Mouse (Mus musculus) embryonic facial prominence, embryonic 11.5 days (tissue): Measurements from ENCODE around the gene Sis. TPM values are rescaled to one million over a fixed set of nuclear protein-coding genes. Genes with fewer than 3 reads are reported as not detected.

Source experiments
- ATAC-seq: fragments of 200-750 bp; cut with Nextera tagmentation; replicated peaks from 2 replicates; pipeline ENCODE4 v1.8.0; 2017; ENCODE audit warnings: low read depth; ENCODE audit not compliant: insufficient number of reproducible peaks, low FRiP score, low TSS enrichment
- DNase-seq: peaks from one replicate; pipeline ENCODE4 v3.0.0-alpha.2; 2015; ENCODE audit warnings: low spot score
- H3K27ac ChIP-seq: fragments of 300-500 bp; sonication (generic); replicated peaks from 2 replicates; pipeline ENCODE4 v1.5.1; 2014; ENCODE audit warnings: mild to moderate bottlenecking, low read depth, low read length, control low read depth
- H3K27me3 ChIP-seq: fragments of 300-500 bp; sonication (generic); 2 replicates; pipeline ENCODE4 v1.6.1; 2014; ENCODE audit warnings: mild to moderate bottlenecking, low read length, moderate library complexity, mixed read lengths; ENCODE audit not compliant: control insufficient read depth, insufficient read depth
- H3K36me3 ChIP-seq: fragments of 300-500 bp; sonication (generic); replicated peaks from 2 replicates; pipeline ENCODE4 v1.6.1; 2014; ENCODE audit warnings: low read depth, mild to moderate bottlenecking, low read length, moderate library complexity, mixed read lengths; ENCODE audit not compliant: control insufficient read depth, insufficient read depth
- H3K4me1 ChIP-seq: fragments of 300-500 bp; sonication (generic); 2 replicates; pipeline ENCODE4 v1.6.1; 2014; ENCODE audit warnings: low read length, mixed read lengths; ENCODE audit not compliant: control insufficient read depth, insufficient read depth
- H3K4me2 ChIP-seq: fragments of 300-500 bp; sonication (generic); 2 replicates; pipeline ENCODE4 v1.6.1; 2014; ENCODE audit warnings: low read depth, mild to moderate bottlenecking, control low read depth, low read length, moderate library complexity
- H3K4me3 ChIP-seq: fragments of 300-500 bp; sonication (generic); 2 replicates; pipeline ENCODE4 v1.5.1; 2014; ENCODE audit warnings: low read depth, low read length, control low read depth
- H3K9ac ChIP-seq: fragments of 300-500 bp; sonication (generic); replicated peaks from 2 replicates; pipeline ENCODE4 v1.6.1; 2014; ENCODE audit warnings: mild to moderate bottlenecking, control low read depth, low read length
- H3K9me3 ChIP-seq: fragments of 300-500 bp; sonication (generic); replicated peaks from 2 replicates; pipeline ENCODE4 v1.6.1; 2016; ENCODE audit warnings: mild to moderate bottlenecking, low read length, inconsistent platforms, mixed read lengths; ENCODE audit not compliant: control insufficient read depth
- WGBS: fragments of 180-500 bp; shearing (Covaris S2); extraction: QIAGEN DNeasy Blood & Tissue Kit; methylation state at CpG from one replicate; pipeline ENCODE4 v1.1.7; 2014; 5-methylcytosine and 5-hydroxymethylcytosine counted together
- polyA plus RNA-seq: library from polyadenylated mRNA; unstranded; fragments of >200 nt; fragmentation: Nextera tagmentation; extraction: Ambion mirVana; gene quantifications from 2 replicates; pipeline ENCODE4 v1.2.1, GENCODE M21; 2014

Sis gene
- polyA plus RNA-seq, 1 experiment from 2014 or later, result 0.04 TPM

DNA sequence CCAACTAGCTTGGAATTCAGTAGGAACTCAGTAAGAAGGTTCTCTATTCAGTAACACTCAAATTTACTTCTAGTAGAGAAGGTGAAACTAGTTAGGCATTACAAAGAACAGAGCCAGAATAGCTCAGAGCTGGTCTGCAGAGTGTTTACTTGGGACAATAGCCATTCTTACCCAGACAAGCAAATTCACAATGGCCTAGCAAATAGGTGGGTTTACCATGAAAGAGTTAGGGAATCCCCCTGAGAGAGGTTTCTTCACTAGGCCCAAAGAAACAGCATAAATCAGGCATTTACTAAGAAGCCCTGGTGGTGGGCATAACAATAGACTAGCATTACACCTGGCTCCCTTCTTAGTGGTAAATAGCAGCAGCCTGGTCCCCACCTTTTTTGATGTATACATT is 99.5 kb downstream of the Sis start:
- DNase-seq (no peak), ATAC-seq (no peak)
- no peak overlapping the region for H3K4me3 ChIP-seq
- no peak overlapping the region for H3K27ac ChIP-seq
- no peaks in the 10 kb centered on the region for H3K36me3 ChIP-seq
- H3K27me3 ChIP-seq, result no peaks in the 10 kb centered on the region
- no peaks in the 10 kb centered on the region for H3K4me1 ChIP-seq
- H3K4me2 ChIP-seq, result no peak overlapping the region
- H3K9ac ChIP-seq, result no peak overlapping the region
- H3K9me3 ChIP-seq, result no peaks in the 10 kb centered on the region

DNA sequence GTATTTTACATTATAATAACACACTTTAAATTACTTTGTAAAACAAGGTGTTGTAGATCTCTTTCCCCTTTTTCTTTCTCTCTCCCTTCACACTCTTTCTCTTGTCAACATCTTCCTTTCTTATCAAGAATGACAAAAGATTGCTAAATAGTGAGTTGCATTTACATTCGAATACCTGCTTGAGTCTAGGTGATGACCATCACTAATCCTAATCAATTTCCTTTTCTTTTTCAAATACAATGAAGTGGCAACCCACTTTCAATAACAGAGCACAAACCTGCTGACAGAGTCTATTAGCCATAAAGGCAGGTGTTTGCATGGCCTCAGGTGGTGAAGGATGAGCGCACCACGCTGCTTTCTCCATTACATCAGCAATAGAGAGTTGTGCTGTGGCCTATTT is 108.9 kb downstream of the Sis start:
- WGBS, result 77% methylated on average over 3 of the region's 3 CpGs

DNA sequence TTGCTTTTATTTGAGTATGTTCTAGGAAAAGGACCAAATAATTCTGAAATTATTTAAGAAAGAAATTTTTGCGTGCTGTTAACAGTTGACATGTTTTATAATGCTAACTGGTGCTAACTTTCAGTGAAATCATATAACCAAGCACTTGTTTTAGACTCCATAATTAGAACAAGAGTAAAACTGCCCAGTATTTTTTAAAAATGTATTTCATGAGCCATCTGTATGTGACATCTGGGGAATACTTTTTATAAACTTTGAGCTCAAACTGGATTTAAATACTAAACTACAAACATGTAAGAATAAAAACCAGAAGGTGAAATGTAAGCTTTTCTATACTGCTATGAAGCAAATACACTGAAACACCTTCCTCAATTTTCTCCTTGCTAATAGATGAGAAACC is 112.3 kb downstream of the Sis start:
- WGBS, result 93% methylated on average over 1 of the region's 1 CpGs

More for the DNA sequence above, 108.9 kb downstream of the Sis start:
- Histone ChIP-seq H3K4me2 (no peak overlapping the region), H3K4me1 (no peaks in the 10 kb centered on the region), H3K27me3 (no peaks in the 10 kb centered on the region), H3K9me3 (no peaks in the 10 kb centered on the region), H3K9ac (no peak overlapping the region), H3K36me3 (no peaks in the 10 kb centered on the region), H3K4me3 (no peak overlapping the region), H3K27ac (no peak overlapping the region)
- DNase-seq (no peak), ATAC-seq (no peak)

DNA sequence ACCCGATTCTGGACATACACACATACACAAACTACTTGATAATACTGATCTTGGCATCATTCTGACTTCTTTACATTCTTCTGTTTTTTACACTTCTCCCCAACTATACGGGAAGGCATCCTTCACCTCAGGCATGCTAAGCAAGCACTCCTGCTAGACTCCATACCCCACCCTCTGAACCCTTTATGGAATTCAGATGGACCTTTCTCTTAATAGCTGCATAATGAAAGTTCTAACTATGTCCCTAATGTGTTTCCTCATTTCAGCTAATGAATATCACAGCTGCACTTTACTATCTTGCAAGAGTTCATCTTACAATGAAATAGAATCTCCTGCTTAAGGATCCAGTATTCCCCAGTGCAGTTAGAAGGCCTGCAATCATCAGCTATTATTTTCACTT is 127.0 kb downstream of the Sis start:
- no peaks in the 10 kb centered on the region for H3K36me3 ChIP-seq
- peak; percentile 2 for DNase-seq
- H3K4me1 ChIP-seq, result no peaks in the 10 kb centered on the region
- H3K9me3 ChIP-seq, result no peaks in the 10 kb centered on the region
- no peak overlapping the region for H3K4me3 ChIP-seq
- H3K9ac ChIP-seq, result no peak overlapping the region
- 0 out of 2 replicates have a peak, but pooled peaks have one; percentile 52 for ATAC-seq
- no peak overlapping the region for H3K27ac ChIP-seq
- WGBS, result 54% methylated on average over 2 of the region's 2 CpGs
- no peaks in the 10 kb centered on the region for H3K27me3 ChIP-seq
- H3K4me2 ChIP-seq, result no peak overlapping the region

More for the DNA sequence above, 112.3 kb downstream of the Sis start:
- Histone ChIP-seq H3K9me3 (no peaks in the 10 kb centered on the region), H3K36me3 (no peaks in the 10 kb centered on the region), H3K27ac (no peak overlapping the region), H3K27me3 (no peaks in the 10 kb centered on the region), H3K4me2 (no peak overlapping the region), H3K9ac (no peak overlapping the region), H3K4me1 (no peaks in the 10 kb centered on the region), H3K4me3 (no peak overlapping the region)
- DNase-seq (no peak), ATAC-seq (no peak)

Other genes with a start within 250 kb of the Sis start
- gene Slitrk3, start 89.9 kb upstream of the Sis start, polyA plus RNA-seq, result 0.63 TPM in 2 replicates